Mouse (Mus musculus) heart, embryonic 11.5 days (tissue): ENCODE measurements around the gene Slc26a11. TPM values are rescaled to one million over a fixed set of nuclear protein-coding genes. Genes with fewer than 3 reads are reported as not detected.

ENCODE experiments used
- ATAC-seq: fragments of 200-750 bp; cut with Nextera tagmentation; replicated peaks from 2 replicates; pipeline ENCODE4 v1.8.0; 2017; ENCODE audit warnings: moderate library complexity; ENCODE audit not compliant: insufficient number of reproducible peaks, low FRiP score, low TSS enrichment
- H3K27ac ChIP-seq: fragments of 300-500 bp; sonication (generic); 2 replicates; pipeline ENCODE4 v1.5.1; 2014; ENCODE audit warnings: mild to moderate bottlenecking, low read depth, low read length
- H3K27me3 ChIP-seq: fragments of 300-500 bp; sonication (generic); 2 replicates; pipeline ENCODE4 v1.6.1; 2014; ENCODE audit warnings: mild to moderate bottlenecking, low read length, mixed read lengths; ENCODE audit not compliant: control insufficient read depth, insufficient read depth
- H3K36me3 ChIP-seq: fragments of 300-500 bp; sonication (generic); 2 replicates; pipeline ENCODE4 v1.6.1; 2014; ENCODE audit warnings: mild to moderate bottlenecking, low read length, moderate library complexity, mixed read lengths; ENCODE audit not compliant: control insufficient read depth, insufficient read depth
- H3K4me1 ChIP-seq: fragments of 300-500 bp; sonication (generic); 2 replicates; pipeline ENCODE4 v1.6.1; 2014; ENCODE audit warnings: low read length; ENCODE audit not compliant: control insufficient read depth, insufficient read depth
- H3K4me2 ChIP-seq: fragments of 300-500 bp; sonication (generic); 2 replicates; pipeline ENCODE4 v1.6.1; 2014; ENCODE audit warnings: mild to moderate bottlenecking, moderate library complexity
- H3K4me3 ChIP-seq: fragments of 300-500 bp; sonication (generic); 2 replicates; pipeline ENCODE4 v1.5.1; 2014; ENCODE audit warnings: low read depth, low read length
- H3K9ac ChIP-seq: fragments of 300-500 bp; sonication (generic); 2 replicates; pipeline ENCODE4 v1.6.1; 2014; ENCODE audit warnings: mild to moderate bottlenecking, low read depth, low read length, moderate library complexity
- H3K9me3 ChIP-seq: fragments of 300-500 bp; sonication (generic); replicated peaks from 2 replicates; pipeline ENCODE4 v1.6.1; 2016; ENCODE audit warnings: low read length; ENCODE audit not compliant: control insufficient read depth
- WGBS: fragments of 180-500 bp; shearing (Covaris S2); extraction: QIAGEN DNeasy Blood & Tissue Kit; methylation state at CpG from one replicate; pipeline ENCODE4 v1.1.7; 2014; ENCODE audit not compliant: insufficient replicate concordance; 5-methylcytosine and 5-hydroxymethylcytosine counted together
- polyA plus RNA-seq: library from polyadenylated mRNA; unstranded; fragments of >200 nt; fragmentation: Nextera tagmentation; extraction: Ambion mirVana; gene quantifications from 2 replicates; pipeline ENCODE4 v1.2.1, GENCODE M21; 2014

Gene Slc26a11
- polyA plus RNA-seq, 1 experiment from 2014 or later, result 9.4 TPM

- 45% methylated on average over 11 of the region's 11 CpGs for WGBS
- no peak overlapping the region for H3K9ac ChIP-seq
- no peak overlapping the region for H3K4me2 ChIP-seq
- no peak overlapping the region for H3K4me3 ChIP-seq
- H3K4me1 ChIP-seq, result no peaks in the 10 kb centered on the region
- no peak overlapping the region for H3K27ac ChIP-seq
- no peak for ATAC-seq
- H3K9me3 ChIP-seq, result no peaks in the 10 kb centered on the region
- peaks cover 6% of the 10 kb centered on the region; the same call in 1 of the 2 replicates for H3K36me3 ChIP-seq
- H3K27me3 ChIP-seq, result no peaks in the 10 kb centered on the region
Observed at GRCm38 (mm10) chr11:119402501-119403160, 47.3 kb downstream of the Slc26a11 start.

DNA sequence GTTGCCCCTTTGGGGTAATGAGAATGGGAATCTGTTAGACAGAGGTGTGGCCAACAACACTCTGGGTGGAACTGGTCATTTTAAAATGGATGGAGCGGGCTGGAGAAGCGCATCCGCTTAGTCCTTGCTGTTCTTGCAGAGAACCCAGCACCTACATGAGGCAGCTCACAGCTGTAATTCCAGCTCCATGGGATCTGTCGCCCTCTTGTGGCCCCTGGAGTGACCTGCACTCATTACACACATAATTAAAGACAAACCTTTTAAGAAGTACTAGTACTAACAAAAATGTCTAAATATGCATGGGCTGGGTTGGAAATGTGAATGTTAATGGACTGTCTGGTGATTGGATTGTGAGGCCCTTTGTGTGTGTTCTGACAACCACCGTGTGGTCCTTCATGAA, 49.3 kb downstream of the Slc26a11 start:
- Histone ChIP-seq H3K36me3 (peaks cover 6% of the 10 kb centered on the region; the same call in 1 of the 2 replicates), H3K9me3 (no peaks in the 10 kb centered on the region), H3K4me2 (no peak overlapping the region), H3K27ac (no peak overlapping the region), H3K27me3 (no peaks in the 10 kb centered on the region), H3K9ac (no peak overlapping the region), H3K4me1 (no peaks in the 10 kb centered on the region), H3K4me3 (no peak overlapping the region)
- 53% methylated on average over 5 of the region's 5 CpGs for WGBS
- no peak for ATAC-seq

DNA sequence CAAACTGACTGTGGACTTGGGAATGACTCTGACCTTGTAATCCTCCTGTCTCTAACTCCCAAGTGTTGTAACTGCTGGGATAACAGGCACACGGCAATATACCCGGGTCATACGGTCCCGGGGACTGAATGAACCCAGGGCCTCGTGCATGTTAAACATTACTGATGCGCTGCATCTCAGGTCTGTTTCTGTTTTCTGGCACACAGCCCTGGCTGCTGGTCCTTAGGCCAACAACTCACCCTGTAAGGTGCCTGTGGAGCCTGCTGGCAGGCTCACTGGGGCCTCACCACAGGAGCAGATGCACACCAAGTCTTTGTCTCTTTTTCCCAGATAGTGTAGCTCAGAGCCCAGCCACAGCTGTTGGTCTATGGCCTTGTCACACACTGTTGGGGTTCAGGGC, 52.0 kb downstream of the Slc26a11 start:
- Histone ChIP-seq H3K4me3 (no peak overlapping the region), H3K27me3 (no peaks in the 10 kb centered on the region), H3K9ac (no peak overlapping the region), H3K4me1 (no peaks in the 10 kb centered on the region), H3K4me2 (no peak overlapping the region), H3K36me3 (peaks cover 6% of the 10 kb centered on the region; the same call in 1 of the 2 replicates), H3K9me3 (no peaks in the 10 kb centered on the region), H3K27ac (no peak overlapping the region)
- ATAC-seq, result no peak
- 90% methylated on average over 6 of the region's 6 CpGs for WGBS

DNA sequence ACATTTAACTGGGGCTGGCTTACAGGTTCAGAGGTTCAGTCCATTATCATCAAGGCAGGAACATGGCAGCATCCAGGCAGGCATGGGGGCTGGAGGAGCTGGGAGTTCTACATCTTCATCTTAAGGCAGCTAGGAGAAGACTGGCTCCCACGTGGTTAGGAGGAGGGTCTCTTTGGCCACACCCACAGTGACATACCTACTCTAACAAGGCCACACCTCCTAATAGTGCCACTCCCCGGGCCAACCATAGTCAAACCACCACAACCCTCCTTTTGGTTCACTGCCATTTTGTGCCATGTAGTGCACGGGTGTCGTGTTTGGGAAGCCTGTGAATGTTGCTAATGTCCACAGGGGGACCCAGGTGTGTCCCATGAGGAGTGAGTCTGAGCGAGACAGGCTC, 52.6 kb downstream of the Slc26a11 start:
- no peak overlapping the region for H3K27ac ChIP-seq
- no peak overlapping the region for H3K4me2 ChIP-seq
- no peaks in the 10 kb centered on the region for H3K9me3 ChIP-seq
- H3K4me3 ChIP-seq, result no peak overlapping the region
- no peak overlapping the region for H3K9ac ChIP-seq
- no peaks in the 10 kb centered on the region for H3K27me3 ChIP-seq
- peaks cover 6% of the 10 kb centered on the region; the same call in 1 of the 2 replicates for H3K36me3 ChIP-seq
- no peaks in the 10 kb centered on the region for H3K4me1 ChIP-seq
- 51% methylated on average over 5 of the region's 5 CpGs for WGBS
- ATAC-seq, result no peak

- H3K9ac ChIP-seq, result no peak overlapping the region
- no peak overlapping the region for H3K27ac ChIP-seq
- ATAC-seq, result no peak
- no peaks in the 10 kb centered on the region for H3K27me3 ChIP-seq
- WGBS, result 52% methylated on average over 16 of the region's 16 CpGs
- peaks cover 5% of the 10 kb centered on the region for H3K36me3 ChIP-seq
- no peaks in the 10 kb centered on the region for H3K9me3 ChIP-seq
- H3K4me3 ChIP-seq, result no peak overlapping the region
- no peak overlapping the region for H3K4me2 ChIP-seq
- H3K4me1 ChIP-seq, result peaks cover 3% of the 10 kb centered on the region; the same call in 1 of the 2 replicates
Observed at GRCm38 (mm10) chr11:119419327-119420118, 64.2 kb downstream of the Slc26a11 start.

- ATAC-seq, result no peak
- Histone ChIP-seq H3K4me3 (no peak overlapping the region), H3K9me3 (no peaks in the 10 kb centered on the region), H3K36me3 (peaks cover 2% of the 10 kb centered on the region), H3K9ac (no peak overlapping the region), H3K27me3 (no peaks in the 10 kb centered on the region), H3K4me1 (peaks cover 3% of the 10 kb centered on the region; the same call in 1 of the 2 replicates), H3K4me2 (no peak overlapping the region), H3K27ac (no peak overlapping the region)
- WGBS, result 69% methylated on average over 5 of the region's 5 CpGs
Observed at GRCm38 (mm10) chr11:119420426-119420825, 65.1 kb downstream of the Slc26a11 start.

- Histone ChIP-seq H3K9me3 (no peaks in the 10 kb centered on the region), H3K27ac (no peak overlapping the region), H3K4me3 (no peak overlapping the region), H3K27me3 (no peaks in the 10 kb centered on the region), H3K9ac (no peak overlapping the region), H3K4me1 (peaks cover 11% of the 10 kb centered on the region), H3K4me2 (no peak overlapping the region), H3K36me3 (peaks cover 8% of the 10 kb centered on the region)
- WGBS, result 66% methylated on average over 6 of the region's 6 CpGs
- ATAC-seq, result no peak
Observed at GRCm38 (mm10) chr11:119427431-119427830, 72.1 kb downstream of the Slc26a11 start.

DNA sequence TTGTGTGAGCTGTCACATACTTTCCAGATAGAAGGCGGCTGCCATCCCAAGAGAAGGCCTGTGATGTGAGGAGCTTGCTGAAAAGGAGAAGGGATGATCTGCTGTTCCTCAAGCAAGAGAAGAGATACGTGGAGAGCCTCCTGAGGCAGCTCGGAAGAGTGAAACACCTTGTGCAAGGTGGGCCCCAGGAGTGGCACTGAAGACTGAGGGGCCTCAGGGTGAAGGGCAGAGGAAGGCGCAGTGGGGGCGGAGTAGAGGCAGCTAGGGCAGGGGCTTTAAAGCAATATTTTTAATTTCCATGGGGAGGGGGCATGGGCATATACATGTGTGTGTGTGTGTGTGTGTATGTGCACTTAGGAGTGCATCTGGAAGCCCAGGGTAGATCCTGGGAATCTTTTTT, 72.6 kb downstream of the Slc26a11 start:
- Histone ChIP-seq H3K27ac (no peak overlapping the region), H3K27me3 (no peaks in the 10 kb centered on the region), H3K36me3 (peaks cover 8% of the 10 kb centered on the region), H3K4me3 (no peak overlapping the region; the same call in 1 of the 2 replicates), H3K9ac (no peak overlapping the region), H3K4me1 (peaks cover 11% of the 10 kb centered on the region), H3K4me2 (peak overlapping the region; percentile 67), H3K9me3 (no peaks in the 10 kb centered on the region)
- ATAC-seq, result no peak
- 77% methylated on average over 5 of the region's 5 CpGs for WGBS
